Mouse (Mus musculus): Measurements from ENCODE around the gene Tas2r139.
"Not testable (repeated sequence)": the region's sequence is repeated elsewhere in the genome, so short reads cannot be mapped to it uniquely, and the experiment has no call there.

The Tas2r139 gene

DNA sequence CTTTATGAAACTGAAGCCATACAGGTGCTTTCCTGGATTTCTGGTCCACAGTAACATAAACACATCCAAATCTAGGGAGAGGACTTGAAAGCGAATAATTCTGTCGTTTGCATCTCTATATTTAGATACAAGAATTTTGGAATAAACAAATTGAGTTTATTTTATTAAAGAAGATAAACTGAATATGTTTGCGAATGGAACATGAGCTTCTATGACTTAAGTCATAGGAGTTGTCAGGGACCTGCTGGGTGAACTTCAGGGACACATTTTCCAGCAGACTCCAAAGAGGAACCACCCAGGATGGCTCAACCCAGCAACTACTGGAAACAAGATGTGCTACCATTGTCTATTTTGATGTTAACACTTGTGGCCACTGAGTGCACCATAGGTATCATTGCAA lies at the start of gene Tas2r139:
Gene Tas2r139 (plus strand): TSS at position 301 of the 400 bp plus-strand sequence.
- DNase-seq, result no peak

DNA sequence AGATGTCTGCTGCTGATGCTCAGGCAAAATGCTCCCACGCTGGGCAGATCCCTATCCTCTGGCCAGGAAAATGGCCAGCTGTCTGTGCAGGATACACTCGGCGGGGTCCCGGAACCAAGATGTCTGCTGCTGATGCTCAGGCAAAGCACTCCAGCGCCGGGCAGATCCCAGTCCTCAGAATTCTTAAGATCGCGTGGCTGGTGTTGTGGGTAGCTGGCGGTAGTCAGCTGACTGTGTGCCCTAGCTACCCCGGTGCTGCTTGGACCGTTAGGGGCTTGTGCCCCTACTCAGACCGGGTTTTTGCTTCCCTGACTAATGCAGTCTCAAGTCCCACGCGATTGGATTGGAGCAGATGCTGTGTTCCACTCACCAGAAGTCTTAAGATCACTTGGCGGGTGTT lies 10.4 kb downstream of the Tas2r139 start:
- DNase-seq, result not testable (repeated sequence)

DNA sequence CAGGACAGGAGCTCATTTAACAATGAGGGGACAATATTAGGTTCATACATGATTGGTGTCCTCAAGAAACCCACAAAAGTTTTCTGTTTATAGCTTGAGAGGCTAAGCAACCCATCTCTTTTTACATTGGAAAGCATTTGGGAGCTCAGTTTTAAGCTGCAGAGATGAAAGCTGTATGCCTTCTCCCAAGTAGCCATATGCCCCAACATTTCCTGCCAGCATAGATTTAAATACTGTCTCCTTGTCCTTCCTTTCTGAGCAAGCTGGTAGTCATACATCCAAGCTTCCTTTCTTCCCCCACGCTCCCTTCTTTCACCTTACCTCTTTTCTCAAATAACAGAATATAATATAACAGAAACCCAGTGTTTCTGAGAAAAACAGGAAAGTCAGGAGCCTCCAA lies 41.7 kb downstream of the Tas2r139 start:
- no peak for DNase-seq

GRCm38 (mm10) chr6:42186230-42186629 lies 45.5 kb downstream of the Tas2r139 start:
- no peak for DNase-seq

Data from lung, postnatal 14 days (tissue).